Mouse (Mus musculus): Measurements from ENCODE around the gene Gsn. TPM values are rescaled to one million over a fixed set of nuclear protein-coding genes. Genes with fewer than 3 reads are reported as not detected.

Gene Gsn
- total and polyA plus RNA-seq, 3 experiments = 24.2 to 54.2 (median 42.9) TPM

GRCm38 (mm10) chr2:35208931-35209665 is 47.1 kb upstream of the Gsn start:
- Histone ChIP-seq H3K9ac (ENCODE audit: insufficient read depth, low read depth) (peak overlapping the region; percentile 49), H3K79me2 (replicated peaks; ENCODE audit: control insufficient read depth, extremely low read depth, insufficient read depth, poor library complexity, severe bottlenecking) (no peaks in the 10 kb centered on the region), H3K36me3 (replicated peaks in 1 of 2; ENCODE audit: control insufficient read depth in 1 of 2, insufficient read depth in 1 of 2, low read length in 1 of 2) (no peaks in the 10 kb centered on the region), H3K4me1 (ENCODE audit: control insufficient read depth in 1 of 2, insufficient read depth in 2 of 2) (peaks cover 24 to 52% of the 10 kb centered on the region in 2 experiments), H3K27me3 (replicated peaks) (no peaks in the 10 kb centered on the region), H3K4me2 (ENCODE audit: insufficient read depth, low read depth, poor library complexity, severe bottlenecking) (peak overlapping the region; percentile 71), H3K27ac (ENCODE audit: insufficient read depth, low read depth) (peak overlapping the region; percentile 36; the same call in 1 of the 2 replicates), H3K4me3 (replicated peaks in 1 of 3; ENCODE audit: low read depth in 2 of 3, low read length in 2 of 3, poor library complexity in 1 of 3) (no peak overlapping the region), H3K9me3 (replicated peaks; ENCODE audit: low read length) (no peaks in the 10 kb centered on the region)
- TF ChIP-seq JUN (IDR thresholded peaks at IDR 0.05; ENCODE audit: insufficient read depth, low read depth, low read length) = no peak
- 0 out of 2 replicates have a peak, but pooled peaks have one; percentile 51 for TF ChIP-seq RCOR1 (conservative IDR thresholded peaks at IDR 0.05; ENCODE audit: low read depth, low read length)
- TF ChIP-seq POLR2A (IDR thresholded peaks at IDR 0.05; ENCODE audit: low read depth, low read length) = peak; percentile 43; the same call in 1 of the 2 replicates
- no peak for TF ChIP-seq ZKSCAN1 (IDR thresholded peaks at IDR 0.05; ENCODE audit: borderline replicate concordance, low read depth, low read length)
- no peak for TF ChIP-seq TBP (conservative IDR thresholded peaks at IDR 0.05; ENCODE audit: low read depth, low read length)
- peak; percentile 71 for TF ChIP-seq USF1 (IDR thresholded peaks at IDR 0.05; ENCODE audit: low read depth, low read length)
- 0 out of 2 replicates have a peak, but pooled peaks have one; percentile 11 for TF ChIP-seq MAX (IDR thresholded peaks at IDR 0.05; ENCODE audit: low read length)
- peak; percentile 92 for TF ChIP-seq BHLHE40 (IDR thresholded peaks at IDR 0.05; ENCODE audit: low read depth, low read length)
- TF ChIP-seq JUND (conservative IDR thresholded peaks at IDR 0.05; ENCODE audit: low read depth, low read length) = 0 out of 2 replicates have a peak, but pooled peaks have one; percentile 24
- TF ChIP-seq EP300 (IDR thresholded peaks at IDR 0.05; ENCODE audit: low read length) = peak; percentile 57; the same call in 1 of the 2 replicates
- TF ChIP-seq ZMIZ1 (IDR thresholded peaks at IDR 0.05; ENCODE audit: low read depth, low read length) = peak; percentile 60
- TF ChIP-seq ELF1 (IDR thresholded peaks at IDR 0.05; ENCODE audit: low read depth, low read length) = peak; percentile 70; the same call in 1 of the 2 replicates
- TF ChIP-seq HCFC1 (IDR thresholded peaks at IDR 0.05; ENCODE audit: low read depth, low read length) = peak; percentile 31; the same call in 1 of the 2 replicates
- TF ChIP-seq MXI1 (IDR thresholded peaks at IDR 0.05; ENCODE audit: low read depth, low read length) = peak; percentile 27; the same call in 1 of the 2 replicates
- TF ChIP-seq USF2 (conservative IDR thresholded peaks at IDR 0.05; ENCODE audit: low read depth, low read length) = peak; percentile 64; the same call in 1 of the 2 replicates
- TF ChIP-seq TCF12 (IDR thresholded peaks at IDR 0.05; ENCODE audit: low read depth, low read length) = 0 out of 2 replicates have a peak, but pooled peaks have one; percentile 39
- TF ChIP-seq POLR2AphosphoS2 (IDR thresholded peaks at IDR 0.05; ENCODE audit: low read depth, low read length) = 0 out of 2 replicates have a peak, but pooled peaks have one; percentile 46
- no peak for TF ChIP-seq KAT2A (IDR thresholded peaks at IDR 0.05; ENCODE audit: insufficient replicate concordance, low read length)
- peak; percentile 70 for TF ChIP-seq SIN3A (IDR thresholded peaks at IDR 0.05; ENCODE audit: low read length)
- TF ChIP-seq ETS1 (conservative IDR thresholded peaks at IDR 0.05; ENCODE audit: low read depth, low read length) = peak; percentile 44
- no peak for TF ChIP-seq SMC3 (IDR thresholded peaks at IDR 0.05; ENCODE audit: low read depth, low read length)
- TF ChIP-seq ZC3H11A (IDR thresholded peaks at IDR 0.05; ENCODE audit: low read depth, low read length) = no peak
- peak; percentile 81 for TF ChIP-seq IRF4 (IDR thresholded peaks at IDR 0.05; ENCODE audit: low read depth, low read length)
- peak; percentile 22; the same call in 1 of the 2 replicates for TF ChIP-seq CHD1 (IDR thresholded peaks at IDR 0.05; ENCODE audit: low read depth, low read length)
- no peak for TF ChIP-seq RAD21 (IDR thresholded peaks at IDR 0.05; ENCODE audit: low read depth, low read length)
- TF ChIP-seq MAFK (IDR thresholded peaks at IDR 0.05; ENCODE audit: insufficient replicate concordance, low read length) = no peak
- peak; percentile 73 for DNase-seq (ENCODE audit: extremely low read depth)
- in situ Hi-C loops (cut with MboI; ENCODE audit: low pct_ligation_motif_present, low pct_unique_long_range_greater_than_20kb, low sequenced_read_pairs) (no loop called here), dilution Hi-C loops (cut with MboI; ENCODE audit: extremely low pct_ligation_motif_present, extremely low pct_unique_long_range_greater_than_20kb, low sequenced_read_pairs) (no loop called here)
